Mouse (Mus musculus) splenic B cell, adult 2 months (primary cell): ENCODE measurements around the gene Ms4a4c.
"Not testable (repeated sequence)": the region's sequence is repeated elsewhere in the genome, so short reads cannot be mapped to it uniquely, and the experiment has no call there.

ENCODE experiments used
- DNase-seq: peaks from one replicate; pipeline ENCODE4 v3.0.0-alpha.2; 2011; ENCODE audit warnings: low read depth, low spot score
- H3K27me3 ChIP-seq: 2 replicates; pipeline ENCODE4 v1.6.1; 2012; ENCODE audit warnings: mild to moderate bottlenecking, low read length, moderate library complexity, mixed read lengths; ENCODE audit not compliant: control insufficient read depth, poor library complexity, insufficient read depth, severe bottlenecking
- H3K36me3 ChIP-seq: 2 replicates; pipeline ENCODE4 v1.6.1; 2012; ENCODE audit warnings: mild to moderate bottlenecking, low read length, moderate library complexity, mixed read lengths; ENCODE audit not compliant: control insufficient read depth, poor library complexity, insufficient read depth, severe bottlenecking

The Ms4a4c gene

DNA sequence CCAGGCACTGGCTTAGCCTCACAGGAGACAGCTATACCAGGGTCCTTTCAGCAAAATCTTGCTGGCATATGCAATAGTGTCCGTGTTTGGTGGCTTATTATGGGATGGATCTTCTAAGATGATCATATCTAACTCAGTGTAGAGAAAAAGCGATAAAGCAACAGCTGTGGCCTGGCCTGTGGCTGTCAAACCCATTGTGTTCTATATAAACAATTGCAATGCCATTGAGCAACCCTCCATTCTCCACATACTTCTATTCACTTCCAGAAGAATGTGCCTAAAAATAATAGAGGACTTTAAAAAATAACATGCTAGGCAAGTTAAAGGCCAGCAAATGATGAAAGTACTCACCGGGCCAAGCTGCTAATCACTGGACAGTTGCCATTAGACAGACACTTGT is 11.0 kb downstream of the Ms4a4c start:
- DNase-seq = no peak
- H3K36me3 ChIP-seq = peaks cover 9% of the 10 kb centered on the region; the same call in 1 of the 2 replicates
- H3K27me3 ChIP-seq = no peaks in the 10 kb centered on the region

GRCm38 (mm10) chr19:11418865-11419264 is 14.3 kb downstream of the Ms4a4c start:
- H3K36me3 ChIP-seq = peaks cover 15% of the 10 kb centered on the region; the same call in 1 of the 2 replicates
- H3K27me3 ChIP-seq, DNase-seq: not testable (repeated sequence)

DNA sequence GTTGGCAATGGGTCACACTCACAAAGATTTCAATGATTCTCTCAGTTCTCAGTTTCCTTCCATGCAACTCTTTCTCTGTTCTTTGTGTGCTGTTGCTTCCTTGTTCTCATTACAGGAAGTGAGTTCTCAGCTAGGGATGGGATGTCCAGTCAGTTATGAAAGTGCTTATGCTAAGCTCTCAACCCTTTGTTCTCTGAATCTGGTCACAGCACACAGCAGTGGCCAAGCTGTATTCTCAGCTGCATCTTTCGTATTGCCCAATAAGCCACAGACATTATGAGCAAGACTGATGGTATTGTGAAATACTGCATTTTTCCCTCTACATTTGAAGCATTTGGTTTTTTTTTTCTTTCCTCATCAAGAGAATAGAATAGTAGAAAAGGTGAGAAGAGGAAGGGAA is 26.6 kb downstream of the Ms4a4c start:
- H3K27me3 ChIP-seq, H3K36me3 ChIP-seq, DNase-seq: not testable (repeated sequence)

- DNase-seq = no peak
- Histone ChIP-seq H3K36me3 (no peaks in the 10 kb centered on the region), H3K27me3 (no peaks in the 10 kb centered on the region)
These were observed 30.7 kb downstream of the Ms4a4c start for GRCm38 (mm10) chr19:11435058-11435834.

DNA sequence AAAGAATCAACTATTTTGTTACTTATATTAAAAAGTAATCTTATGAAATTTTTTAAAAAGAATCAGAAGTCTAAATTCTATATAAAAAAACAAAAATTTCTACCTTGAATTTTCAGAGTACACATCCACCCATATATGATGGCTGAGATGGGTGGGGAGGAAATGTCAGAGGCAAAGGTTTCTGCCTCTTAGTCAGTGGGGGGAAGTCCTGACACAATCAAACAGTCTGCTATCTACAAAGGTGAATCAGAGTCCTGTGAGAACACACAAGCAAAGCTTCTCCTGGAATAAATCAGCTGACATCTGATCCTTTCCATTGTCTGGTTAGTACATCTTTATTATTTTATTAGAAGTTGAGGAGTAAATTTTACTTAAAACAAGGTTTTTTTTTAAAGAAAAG is 38.8 kb downstream of the Ms4a4c start, which contains the start of gene Ms4a4b:
Gene Ms4a4b (plus strand): TSS at position 216 of the 400 bp plus-strand sequence.
- Histone ChIP-seq H3K27me3 (no peaks in the 10 kb centered on the region), H3K36me3 (no peaks in the 10 kb centered on the region)
- DNase-seq = no peak

DNA sequence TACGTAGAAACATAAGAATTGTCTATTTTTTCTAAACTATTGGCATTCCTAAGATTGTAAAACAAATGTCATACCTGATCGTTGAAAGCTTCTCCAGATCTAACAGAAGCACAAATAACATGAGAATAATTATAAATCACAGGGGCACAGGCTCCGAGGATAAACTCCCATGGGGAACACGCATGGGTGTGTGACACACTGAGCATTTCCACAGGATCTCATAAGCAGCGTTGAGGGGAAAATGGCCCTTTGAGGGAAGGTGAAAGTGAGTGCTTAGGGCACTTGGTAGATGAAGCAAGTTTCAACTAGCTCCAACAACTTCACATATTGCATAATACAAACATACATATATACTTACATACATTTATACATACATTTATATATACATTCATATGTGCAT is 39.4 kb downstream of the Ms4a4c start:
- no peaks in the 10 kb centered on the region for H3K36me3 ChIP-seq
- DNase-seq = no peak
- H3K27me3 ChIP-seq = no peaks in the 10 kb centered on the region

GRCm38 (mm10) chr19:11447238-11447637 is 42.7 kb downstream of the Ms4a4c start:
- peak; percentile 38 for DNase-seq
- H3K36me3 ChIP-seq = no peaks in the 10 kb centered on the region
- H3K27me3 ChIP-seq = no peaks in the 10 kb centered on the region

DNA sequence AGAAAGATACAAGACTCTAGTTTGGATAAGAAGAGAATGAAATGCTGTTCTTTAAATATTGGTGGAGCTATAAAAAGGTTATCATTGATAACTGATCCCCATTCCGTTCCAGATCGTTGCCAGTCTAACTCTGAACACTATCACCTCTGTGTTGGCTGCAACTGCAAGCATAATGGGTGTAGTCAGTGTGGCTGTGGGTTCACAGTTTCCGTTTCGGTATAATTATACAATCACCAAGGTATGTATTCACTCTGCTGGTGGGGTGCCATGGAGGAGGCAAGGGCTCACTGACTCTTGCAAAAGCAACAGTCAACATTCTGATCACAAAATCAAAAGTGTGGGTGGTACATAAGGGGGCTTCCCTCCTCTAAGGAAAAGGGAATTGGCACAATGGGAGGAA is 54.5 kb downstream of the Ms4a4c start:
- not testable (repeated sequence) for H3K36me3 ChIP-seq, DNase-seq, H3K27me3 ChIP-seq

- H3K27me3 ChIP-seq, H3K36me3 ChIP-seq, DNase-seq: not testable (repeated sequence)
These were observed 60.2 kb downstream of the Ms4a4c start for GRCm38 (mm10) chr19:11464795-11465194.

- DNase-seq = no peak
- Histone ChIP-seq H3K27me3 (no peaks in the 10 kb centered on the region), H3K36me3 (no peaks in the 10 kb centered on the region)
These were observed 61.9 kb downstream of the Ms4a4c start for GRCm38 (mm10) chr19:11466471-11466870.

- not testable (repeated sequence) for H3K36me3 ChIP-seq
These were observed 63.8 kb downstream of the Ms4a4c start for GRCm38 (mm10) chr19:11468361-11468760.

GRCm38 (mm10) chr19:11469215-11469614 is 64.6 kb downstream of the Ms4a4c start, which contains the start of gene Ms4a6c:
Ms4a6c (plus strand) TSS chr19:11469366.
- peak; percentile 58 for DNase-seq
- not testable (repeated sequence) for H3K36me3 ChIP-seq, H3K27me3 ChIP-seq

More at GRCm38 (mm10) chr19:11468361-11468760, 63.8 kb downstream of the Ms4a4c start:
- H3K27me3 ChIP-seq, DNase-seq: not testable (repeated sequence)
